Mouse (Mus musculus) myocyte (in vitro differentiated cells): ENCODE results near the gene Morn3. TPM values are rescaled to one million over a fixed set of nuclear protein-coding genes. Genes with fewer than 3 reads are reported as not detected.

Source experiments
- H3K27me3 ChIP-seq: one replicate; pipeline ENCODE4 v1.6.1; 2011; ENCODE audit not compliant: control insufficient read depth, insufficient read depth, insufficient read length
- H3K36me3 ChIP-seq: one replicate; pipeline ENCODE4 v1.6.1; 2011; ENCODE audit not compliant: control insufficient read depth, insufficient read depth
- H3K4me2 ChIP-seq: one replicate; pipeline ENCODE4 v1.6.1; 2011; ENCODE audit warnings: low read depth, control low read depth
- H3K4me3 ChIP-seq: one replicate; pipeline ENCODE4 v1.5.1; 2011; ENCODE audit warnings: mild to moderate bottlenecking, control low read depth, moderate library complexity
- H3K79me2 ChIP-seq: one replicate; pipeline ENCODE4 v1.6.1; 2011; ENCODE audit not compliant: control insufficient read depth, insufficient read depth
- H3ac ChIP-seq: one replicate; pipeline ENCODE4 v1.6.1; 2011; ENCODE audit not compliant: control insufficient read depth, insufficient read length
- CEBPB ChIP-seq: IDR thresholded peaks from 2 replicates; pipeline ENCODE4 v1.6.1; 2011; ENCODE audit warnings: mild to moderate bottlenecking, moderate library complexity; ENCODE audit not compliant: poor library complexity, insufficient read depth, severe bottlenecking
- E2F4 ChIP-seq: IDR thresholded peaks from one replicate; pipeline ENCODE4 v1.6.1; 2011; ENCODE audit warnings: mild to moderate bottlenecking, control low read depth, moderate library complexity; ENCODE audit not compliant: insufficient read depth
- MAX ChIP-seq: IDR thresholded peaks from one replicate; pipeline ENCODE4 v1.6.1; 2011; ENCODE audit warnings: low read depth, mild to moderate bottlenecking, control low read depth
- MYOD1 ChIP-seq, 3 experiments: IDR thresholded peaks; one replicate each; pipeline ENCODE4 v1.6.1; 2011; ENCODE audit warnings: control low read depth in 2 of 3, low read depth in 2 of 3, mild to moderate bottlenecking in 2 of 3, moderate library complexity in 1 of 3; ENCODE audit not compliant: insufficient read length in 2 of 3, control insufficient read depth in 1 of 3
- MYOG ChIP-seq, 3 experiments: IDR thresholded peaks; one replicate each; pipeline ENCODE4 v1.6.1; 2011; ENCODE audit warnings: control low read depth in 2 of 3, low read depth in 2 of 3, mild to moderate bottlenecking in 2 of 3; ENCODE audit not compliant: insufficient read length in 2 of 3, control insufficient read depth in 1 of 3, insufficient read depth in 1 of 3
- POLR2A ChIP-seq: IDR thresholded peaks from one replicate; pipeline ENCODE4 v1.6.1; 2011; ENCODE audit warnings: low read depth, mild to moderate bottlenecking, control low read depth, moderate library complexity; ENCODE audit not compliant: insufficient read length
- POLR2AphosphoS2 ChIP-seq: IDR thresholded peaks from one replicate; pipeline ENCODE4 v1.6.1; 2011; ENCODE audit warnings: low read depth, control low read depth; ENCODE audit not compliant: insufficient read length
- REST ChIP-seq: IDR thresholded peaks from one replicate; pipeline ENCODE4 v1.6.1; 2011; ENCODE audit warnings: mild to moderate bottlenecking, control low read depth, moderate library complexity; ENCODE audit not compliant: insufficient read depth, insufficient read length
- SRF ChIP-seq: IDR thresholded peaks from one replicate; pipeline ENCODE4 v1.6.1; 2011; ENCODE audit warnings: low read depth; ENCODE audit not compliant: control insufficient read depth, insufficient read length
- TCF12 ChIP-seq: IDR thresholded peaks from one replicate; pipeline ENCODE4 v1.6.1; 2011; ENCODE audit warnings: mild to moderate bottlenecking, control low read depth; ENCODE audit not compliant: poor library complexity, insufficient read depth, severe bottlenecking
- TCF3 ChIP-seq: IDR thresholded peaks from one replicate; pipeline ENCODE4 v1.6.1; 2011; ENCODE audit warnings: low read depth, control low read depth; ENCODE audit not compliant: insufficient read length
- USF1 ChIP-seq: IDR thresholded peaks from one replicate; pipeline ENCODE4 v1.6.1; 2011; ENCODE audit warnings: low read depth, mild to moderate bottlenecking, control low read depth, moderate library complexity
- polyA plus RNA-seq: library from polyadenylated mRNA; unstranded; fragments of >200 nt; fragmentation: generic; extraction: Trizol; gene quantifications from one replicate; pipeline ENCODE4 v1.2.1, GENCODE M21; 2012; ENCODE audit warnings: missing spikeins

Gene Morn3
- polyA plus RNA-seq, 1 experiment, result not detected

- Histone ChIP-seq H3K79me2 (peaks cover 7% of the 10 kb centered on the region), H3K4me3 (no peak overlapping the region), H3ac (no peak overlapping the region), H3K36me3 (no peaks in the 10 kb centered on the region), H3K4me2 (no peak overlapping the region), H3K27me3 (no peaks in the 10 kb centered on the region)
- no peak for TF ChIP-seq MYOG (IDR thresholded peaks at IDR 0.05; ENCODE audit: control insufficient read depth in 1 of 3, insufficient read depth in 1 of 3, insufficient read length in 2 of 3, low read depth in 2 of 3)
- TF ChIP-seq E2F4, result no peak
- TF ChIP-seq TCF3, result no peak
- no peak for TF ChIP-seq MYOD1 (IDR thresholded peaks at IDR 0.05; ENCODE audit: control insufficient read depth in 1 of 3, insufficient read length in 2 of 3, low read depth in 2 of 3)
- no peak for TF ChIP-seq TCF12
- no peak for TF ChIP-seq REST
- TF ChIP-seq SRF, result no peak
- TF ChIP-seq CEBPB, result no peak
- no peak for TF ChIP-seq POLR2A
- no peak for TF ChIP-seq USF1
- no peak for TF ChIP-seq MAX
- no peak for TF ChIP-seq POLR2AphosphoS2
Measured at GRCm38 (mm10) chr5:123024312-123024711, 22.5 kb downstream of the Morn3 start.

- Histone ChIP-seq H3K4me3 (no peak overlapping the region), H3K36me3 (no peaks in the 10 kb centered on the region), H3ac (no peak overlapping the region), H3K79me2 (peaks cover 17% of the 10 kb centered on the region), H3K4me2 (peak overlapping the region; percentile 18), H3K27me3 (no peaks in the 10 kb centered on the region)
- TF ChIP-seq CEBPB (no peak), POLR2A (no peak), SRF (no peak), MAX (no peak), REST (no peak), POLR2AphosphoS2 (no peak), TCF12 (no peak), MYOD1 (IDR thresholded peaks at IDR 0.05; ENCODE audit: control insufficient read depth in 1 of 3, insufficient read length in 2 of 3, low read depth in 2 of 3) (no peak), MYOG (IDR thresholded peaks at IDR 0.05; ENCODE audit: control insufficient read depth in 1 of 3, insufficient read depth in 1 of 3, insufficient read length in 2 of 3, low read depth in 2 of 3) (no peak), E2F4 (no peak), USF1 (no peak), TCF3 (no peak)
Measured at GRCm38 (mm10) chr5:123023049-123023448, 23.8 kb downstream of the Morn3 start.

GRCm38 (mm10) chr5:123021438-123021837 is 25.4 kb downstream of the Morn3 start:
- no peaks in the 10 kb centered on the region for H3K36me3 ChIP-seq
- H3K27me3 ChIP-seq, result no peaks in the 10 kb centered on the region
- no peak overlapping the region for H3K4me3 ChIP-seq
- peaks cover 32% of the 10 kb centered on the region for H3K79me2 ChIP-seq
- TF ChIP-seq REST (no peak), USF1 (no peak), POLR2A (no peak), E2F4 (no peak)
- H3ac ChIP-seq, result no peak overlapping the region
- no peak overlapping the region for H3K4me2 ChIP-seq

GRCm38 (mm10) chr5:123020426-123020825 is 26.4 kb downstream of the Morn3 start:
- TF ChIP-seq MYOD1 (IDR thresholded peaks at IDR 0.05; ENCODE audit: control insufficient read depth in 1 of 3, insufficient read length in 2 of 3, low read depth in 2 of 3) (no peak), TCF3 (no peak)

GRCm38 (mm10) chr5:123019336-123020016 is 27.3 kb downstream of the Morn3 start:
- H3K27me3 ChIP-seq, result no peaks in the 10 kb centered on the region
- peaks cover 36% of the 10 kb centered on the region for H3K79me2 ChIP-seq
- no peak overlapping the region for H3K4me3 ChIP-seq
- no peak for TF ChIP-seq SRF
- TF ChIP-seq CEBPB, result 0 out of 2 replicates have a peak, but pooled peaks have one; percentile 14
- H3ac ChIP-seq, result no peak overlapping the region
- no peak overlapping the region for H3K4me2 ChIP-seq
- H3K36me3 ChIP-seq, result no peaks in the 10 kb centered on the region

More at GRCm38 (mm10) chr5:123020426-123020825, 26.4 kb downstream of the Morn3 start:
- Histone ChIP-seq H3ac (no peak overlapping the region), H3K4me3 (no peak overlapping the region), H3K36me3 (no peaks in the 10 kb centered on the region), H3K27me3 (no peaks in the 10 kb centered on the region), H3K79me2 (peaks cover 36% of the 10 kb centered on the region), H3K4me2 (no peak overlapping the region)
